Mouse (Mus musculus): ENCODE results near the gene Apbb1.

Gene Apbb1

GRCm38 (mm10) chr7:105570756-105571155 is 10.7 kb downstream of the Apbb1 start:
- no peak for DNase-seq (ENCODE audit: low spot score in 2 of 2)

- no peak for DNase-seq (ENCODE audit: low spot score in 2 of 2)
Measured at GRCm38 (mm10) chr7:105569512-105570496, 11.6 kb downstream of the Apbb1 start.

- DNase-seq (ENCODE audit: low spot score in 2 of 2) = no peak
Measured at GRCm38 (mm10) chr7:105568988-105569471, 12.4 kb downstream of the Apbb1 start.

GRCm38 (mm10) chr7:105568583-105568982 is 12.9 kb downstream of the Apbb1 start:
- no peak for DNase-seq (ENCODE audit: low spot score in 2 of 2)

- DNase-seq (ENCODE audit: low spot score in 2 of 2) = no peak
Measured at GRCm38 (mm10) chr7:105565071-105565836, 16.2 kb downstream of the Apbb1 start.

- DNase-seq (ENCODE audit: low spot score in 2 of 2) = no peak
Measured at GRCm38 (mm10) chr7:105563367-105563766, 18.1 kb downstream of the Apbb1 start.

- DNase-seq (ENCODE audit: low spot score in 2 of 2) = no peak
Measured at GRCm38 (mm10) chr7:105562317-105562716, 19.1 kb downstream of the Apbb1 start.

- no peak for DNase-seq (ENCODE audit: low spot score in 2 of 2)
Measured at GRCm38 (mm10) chr7:105559016-105559415, 22.4 kb downstream of the Apbb1 start.

GRCm38 (mm10) chr7:105557671-105558070 is 23.8 kb downstream of the Apbb1 start:
- DNase-seq (ENCODE audit: low spot score in 2 of 2) = no peak

- DNase-seq (ENCODE audit: low spot score in 2 of 2) = no peak
Measured at GRCm38 (mm10) chr7:105556406-105556805, 25.0 kb downstream of the Apbb1 start.

GRCm38 (mm10) chr7:105555571-105555970 is 25.9 kb downstream of the Apbb1 start:
- DNase-seq (ENCODE audit: low spot score in 2 of 2) = no peak

GRCm38 (mm10) chr7:105554212-105554942 is 27.1 kb downstream of the Apbb1 start, which contains the start of gene Smpd1:
Gene Smpd1, plus strand, starts transcription at chr7:105554360.
- DNase-seq (ENCODE audit: low spot score in 2 of 2) = peak; percentile 93 to 94

GRCm38 (mm10) chr7:105553456-105554211 is 27.8 kb downstream of the Apbb1 start:
- DNase-seq (ENCODE audit: low spot score in 2 of 2) = no peak

GRCm38 (mm10) chr7:105549035-105549434 is 32.4 kb downstream of the Apbb1 start:
- DNase-seq (ENCODE audit: low spot score in 2 of 2) = no peak

- no peak for DNase-seq (ENCODE audit: low spot score in 2 of 2)
Measured at GRCm38 (mm10) chr7:105547970-105548369, 33.5 kb downstream of the Apbb1 start.

GRCm38 (mm10) chr7:105545986-105546385 is 35.5 kb downstream of the Apbb1 start:
- DNase-seq (ENCODE audit: low spot score in 2 of 2) = no peak

GRCm38 (mm10) chr7:105534162-105534561 is 47.3 kb downstream of the Apbb1 start:
- DNase-seq (ENCODE audit: low spot score in 2 of 2) = no peak

- DNase-seq (ENCODE audit: low spot score in 2 of 2) = no peak
Measured at GRCm38 (mm10) chr7:105528094-105528493, 53.4 kb downstream of the Apbb1 start.

GRCm38 (mm10) chr7:105527306-105527937 is 54.0 kb downstream of the Apbb1 start:
- no peak for DNase-seq (ENCODE audit: low spot score in 2 of 2)

- DNase-seq (ENCODE audit: low spot score in 2 of 2) = no peak
Measured at GRCm38 (mm10) chr7:105524222-105524621, 57.2 kb downstream of the Apbb1 start.
